In the genomic region with DNA sequence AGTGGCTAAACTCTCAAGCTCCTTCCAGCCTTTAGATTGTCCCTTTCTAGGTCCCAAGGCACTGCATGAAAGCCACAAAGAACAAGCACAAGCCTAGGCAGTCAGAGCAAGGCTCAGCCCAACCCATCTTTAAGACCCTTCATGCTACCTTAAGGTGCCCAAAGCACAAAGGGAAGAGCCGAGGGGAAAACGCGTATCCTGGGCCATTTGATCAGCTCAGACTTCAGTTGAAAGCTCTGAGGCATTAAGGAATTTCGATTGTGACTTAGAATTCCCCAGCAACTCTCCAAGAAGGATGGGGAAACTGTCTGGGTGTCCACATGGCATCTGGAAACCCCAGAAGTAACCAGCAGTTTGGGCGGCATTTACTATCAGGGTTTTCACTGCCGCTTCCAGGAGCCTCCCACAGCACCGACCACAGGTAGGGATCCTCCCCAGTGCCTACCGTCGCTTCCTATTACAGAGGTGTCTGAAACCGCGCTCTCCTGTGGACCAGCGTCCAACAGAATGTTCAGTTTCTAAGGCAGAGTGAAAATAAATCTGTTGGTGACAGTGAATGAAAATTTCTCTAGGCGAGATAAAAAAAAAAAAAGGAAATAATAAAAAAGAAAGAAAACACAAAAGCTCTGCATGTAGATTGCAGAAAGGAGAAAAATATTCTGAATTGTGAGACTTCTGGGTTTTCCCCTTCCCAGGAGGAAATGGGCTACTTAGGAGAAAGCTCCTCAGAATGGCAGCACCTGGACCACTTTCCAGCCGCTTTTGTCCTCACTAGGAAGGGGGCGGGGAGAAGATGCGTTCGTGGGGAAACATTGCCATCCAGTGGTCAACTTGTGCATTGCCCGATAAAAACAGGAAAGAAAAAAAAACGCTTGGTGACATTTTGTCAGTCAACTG, we compare ENCODE assay signal across 7 mouse cellular contexts.
A peak's percentile ranks its signal among the peaks of the same experiment; 100 is the strongest.
DNase-seq lines count a peak whose midpoint lies in the region; ATAC-seq and TF ChIP-seq lines count a peak whose summit lies in the region.

No protein-coding gene starts in this region.

- no peaks in the 10 kb centered on the region for H3K27me3 ChIP-seq in hindbrain, embryonic 15.5 days
- H3K27me3 ChIP-seq in small intestine, adult 2 months (ENCODE audit: control insufficient read depth, insufficient read depth, low read length) = no peaks in the 10 kb centered on the region

- H3K4me2 ChIP-seq in hindbrain, embryonic 15.5 days = peak overlapping the region; percentile 57

- H3K4me1 ChIP-seq in hindbrain, embryonic 15.5 days (replicated peaks) = peaks cover 8% of the 10 kb centered on the region
- H3K4me1 ChIP-seq in small intestine, adult 2 months (ENCODE audit: control insufficient read depth, insufficient read depth, insufficient read length, low read length) = no peaks in the 10 kb centered on the region

- WGBS in hindbrain, embryonic 15.5 days = 5% methylated on average over 19 of the region's 19 CpGs
- WGBS in small intestine, adult 2 months = 11% methylated on average over 19 of the region's 19 CpGs

- peak overlapping the region; percentile 90 for H3K27ac ChIP-seq in hindbrain, embryonic 15.5 days (replicated peaks)
- H3K27ac ChIP-seq in small intestine, adult 2 months (ENCODE audit: insufficient read depth, low read depth, low read length) = no peak overlapping the region

- H3K4me3 ChIP-seq in hindbrain, embryonic 15.5 days = peak overlapping the region; percentile 40
- H3K4me3 ChIP-seq in small intestine, adult 2 months (ENCODE audit: low read depth, low read length) = no peak overlapping the region

- no peaks in the 10 kb centered on the region for H3K9me3 ChIP-seq in hindbrain, embryonic 15.5 days

- DNase-seq in adipocyte (ENCODE audit: low spot score) = peak; percentile 68
- peak; percentile 44 for DNase-seq in cerebellum, adult 9-10 months
- DNase-seq in frontal cortex, adult 2 months (ENCODE audit: extremely low spot score in 1 of 2, low spot score in 1 of 2) = peak; percentile 12 to 85
- DNase-seq in layer of hippocampus, postnatal 25 days (ENCODE audit: extremely low spot score in 1 of 2, low spot score in 1 of 2) = peak; percentile 65 to 80
- peak; percentile 87 for DNase-seq in mesoderm, embryonic 11.5 days (ENCODE audit: low read depth, low spot score)

- peak; percentile 69; the same call in 1 of the 2 replicates for TF ChIP-seq CTCF in small intestine, adult 2 months (IDR thresholded peaks at IDR 0.05; ENCODE audit: extremely low read depth, insufficient read length, insufficient replicate concordance, low read depth, low read length)

- H3K36me3 ChIP-seq in hindbrain, embryonic 15.5 days = no peaks in the 10 kb centered on the region
- H3K36me3 ChIP-seq in small intestine, adult 2 months (ENCODE audit: control insufficient read depth, insufficient read depth, low read length) = no peaks in the 10 kb centered on the region

- no peak for TF ChIP-seq POLR2A in small intestine, adult 2 months (IDR thresholded peaks at IDR 0.05; ENCODE audit: low read depth, low read length)

- ATAC-seq in hindbrain, embryonic 15.5 days (ENCODE audit: low FRiP score, low read depth) = peak; percentile 86

- H3K9ac ChIP-seq in hindbrain, embryonic 15.5 days = peak overlapping the region; percentile 56
